Mouse (Mus musculus) cerebellum, adult 9-11 months (tissue): ENCODE results near the gene Sox5.

Experiments used
- DNase-seq: peaks from one replicate; pipeline ENCODE4 v3.0.0; 2022

Sox5 gene

GRCm38 (mm10) chr6:143833182-143833558, 948.6 kb downstream of the Sox5 start:
- no peak for DNase-seq

DNA sequence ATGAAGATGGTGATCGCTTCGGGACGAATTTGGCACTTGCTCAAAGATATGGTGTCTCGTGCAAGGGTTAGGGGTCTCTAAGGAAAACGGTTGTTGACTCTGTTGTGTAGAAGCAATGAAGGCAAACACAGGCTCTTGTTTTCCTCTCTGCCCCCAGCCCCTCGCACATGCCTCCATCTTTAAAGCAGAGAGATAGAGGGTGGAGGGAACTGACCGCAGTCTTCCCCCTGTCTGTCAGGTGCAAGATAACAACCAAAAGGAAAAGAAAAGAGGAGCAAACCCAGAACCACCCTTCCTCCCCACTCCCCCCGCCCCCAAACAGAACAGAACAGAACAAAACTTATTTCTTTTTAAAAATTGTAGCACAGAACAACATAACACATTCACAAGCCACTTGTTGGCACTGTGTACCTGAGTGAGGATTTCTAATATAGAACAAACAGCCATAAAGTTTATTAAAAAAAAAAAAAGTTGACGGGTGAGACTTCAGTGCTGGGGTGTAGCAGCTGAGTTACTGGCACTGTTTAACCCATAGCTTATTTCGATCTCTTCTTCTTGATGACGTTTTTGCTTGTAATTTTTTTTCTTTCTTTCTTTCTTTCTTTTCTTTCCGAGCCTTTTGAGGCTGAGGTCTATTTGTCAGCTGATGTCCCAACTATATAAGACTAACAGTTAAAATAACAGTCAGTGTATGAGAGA, 949.1 kb downstream of the Sox5 start:
- DNase-seq: no peak

DNA sequence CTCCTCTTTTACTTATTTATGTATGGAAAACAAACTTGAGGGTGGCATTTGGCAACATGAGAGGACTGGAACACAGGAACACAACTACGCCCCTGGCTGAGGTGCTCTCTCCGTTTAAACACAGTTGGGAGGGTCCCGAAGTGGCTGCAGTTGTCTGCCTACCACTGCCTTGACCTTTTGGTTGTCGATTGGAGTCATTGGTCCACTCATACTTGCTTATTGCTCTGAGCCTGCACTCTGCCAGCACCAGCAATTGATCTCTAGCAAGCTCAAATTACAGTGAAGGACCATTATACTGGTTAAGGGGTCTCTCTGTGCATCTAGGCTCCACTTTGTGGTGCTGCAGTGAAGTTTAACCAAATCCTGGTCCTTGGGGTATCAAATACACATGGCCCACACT, 950.5 kb downstream of the Sox5 start:
- DNase-seq: no peak

DNA sequence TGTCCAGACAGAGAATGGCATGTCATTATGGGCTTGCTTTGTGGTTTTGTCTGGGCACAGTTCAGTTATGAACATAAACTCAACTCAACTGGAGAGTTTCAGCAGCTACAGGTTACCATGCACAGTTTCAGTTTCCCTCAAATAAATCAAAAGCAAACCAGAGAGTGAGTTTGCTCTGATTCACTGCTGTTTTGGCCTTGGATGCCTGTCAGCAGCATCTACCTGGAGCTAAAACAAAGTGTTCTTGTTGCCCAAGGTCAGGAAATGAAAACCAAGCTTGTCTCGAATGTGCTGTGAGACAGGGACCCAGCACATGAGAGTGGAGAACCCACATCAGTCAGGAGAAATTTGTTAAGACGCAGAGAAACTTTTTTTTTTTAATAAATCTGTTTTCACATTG, 951.6 kb downstream of the Sox5 start:
- DNase-seq: no peak

DNA sequence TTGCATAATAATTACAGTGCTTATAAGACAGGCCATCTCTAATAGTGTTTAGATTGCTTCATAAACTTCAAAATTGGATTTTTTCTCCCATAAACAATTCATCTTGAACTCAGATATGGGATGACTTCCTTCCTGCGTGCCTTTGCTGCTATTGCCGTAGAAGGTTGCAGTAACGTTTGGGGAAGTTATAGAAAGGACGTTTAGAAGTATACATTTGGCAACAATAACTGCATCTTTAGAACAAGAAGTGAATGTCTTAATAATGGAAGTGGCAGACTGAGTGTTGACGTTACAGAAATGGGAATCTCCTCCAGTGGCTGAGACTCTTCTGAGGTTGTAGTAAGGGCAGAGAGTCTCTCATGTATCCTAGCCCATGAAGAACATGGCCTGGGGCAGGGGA, 955.0 kb downstream of the Sox5 start:
- no peak for DNase-seq

GRCm38 (mm10) chr6:143825966-143826365, 955.8 kb downstream of the Sox5 start:
- no peak for DNase-seq

- no peak for DNase-seq
These were observed 956.7 kb downstream of the Sox5 start for GRCm38 (mm10) chr6:143825086-143825485.

- no peak for DNase-seq
These were observed 993.3 kb downstream of the Sox5 start for GRCm38 (mm10) chr6:143788446-143788845.

DNA sequence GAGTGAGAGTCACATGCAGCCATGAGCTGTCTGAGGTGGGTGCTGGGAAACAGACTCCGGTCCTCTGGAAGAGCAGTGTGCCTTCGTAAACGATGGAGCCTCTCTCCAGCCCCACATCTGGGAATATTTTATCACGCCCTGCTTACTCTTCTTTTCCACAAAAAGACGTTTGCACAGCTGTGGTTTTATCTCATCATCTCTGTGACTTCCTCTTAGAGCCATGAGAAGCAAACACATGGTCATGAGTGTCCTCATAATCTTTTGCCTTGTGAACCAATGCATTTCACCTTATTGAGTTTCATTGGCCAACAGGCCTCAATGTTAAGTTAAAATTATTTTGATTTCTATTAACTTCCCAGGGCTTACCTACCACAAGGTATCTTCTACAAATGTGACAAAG, 994.4 kb downstream of the Sox5 start:
- DNase-seq: no peak

GRCm38 (mm10) chr6:143785685-143786084, 996.1 kb downstream of the Sox5 start:
- DNase-seq: no peak
